Mouse (Mus musculus): ENCODE measurements at regions not wholly inside any gene's neighbourhood (a gene's known extent, or its start where the extent isn't known, plus 50 kb on each side); places are given as distances from the start of the nearest gene placed in this dataset.
A peak's percentile ranks its signal among the peaks of the same experiment; 100 is the strongest.

- no peak for DNase-seq (ENCODE audit: low spot score in 2 of 2)
Observed at GRCm38 (mm10) chr7:137882876-137883275, 445.5 kb downstream of the Glrx3 start.

GRCm38 (mm10) chr7:137883701-137884100 is 446.3 kb downstream of the Glrx3 start:
- no peak for DNase-seq (ENCODE audit: low spot score in 2 of 2)

- DNase-seq (ENCODE audit: low spot score in 2 of 2) = no peak
Observed at GRCm38 (mm10) chr7:137885146-137885545, 447.7 kb downstream of the Glrx3 start.

- no peak for DNase-seq (ENCODE audit: low spot score in 2 of 2)
Observed at GRCm38 (mm10) chr7:137888731-137889130, 451.3 kb downstream of the Glrx3 start.

- no peak for DNase-seq (ENCODE audit: low spot score in 2 of 2)
Observed at GRCm38 (mm10) chr7:137906424-137907060, 469.1 kb downstream of the Glrx3 start.

GRCm38 (mm10) chr7:137909456-137909855 is 472.0 kb downstream of the Glrx3 start:
- DNase-seq (ENCODE audit: low spot score in 2 of 2) = no peak

GRCm38 (mm10) chr7:137913551-137914105 is 476.2 kb downstream of the Glrx3 start:
- DNase-seq (ENCODE audit: low spot score in 2 of 2) = no peak

- DNase-seq (ENCODE audit: low spot score in 2 of 2) = no peak
Observed at GRCm38 (mm10) chr7:137914506-137914905, 477.1 kb downstream of the Glrx3 start.

- no peak for DNase-seq (ENCODE audit: low spot score in 2 of 2)
Observed at GRCm38 (mm10) chr7:137916351-137916750, 478.9 kb downstream of the Glrx3 start.

GRCm38 (mm10) chr7:137924464-137925167 is 472.9 kb downstream of the Tcerg1l start:
- DNase-seq (ENCODE audit: low spot score in 2 of 2) = peak; percentile 19 to 32

GRCm38 (mm10) chr7:137925656-137926055 is 471.9 kb downstream of the Tcerg1l start:
- DNase-seq (ENCODE audit: low spot score in 2 of 2) = no peak

- no peak for DNase-seq (ENCODE audit: low spot score in 2 of 2)
Observed at GRCm38 (mm10) chr7:137927371-137927770, 470.2 kb downstream of the Tcerg1l start.

- DNase-seq (ENCODE audit: low spot score in 2 of 2) = no peak
Observed at GRCm38 (mm10) chr7:137930200-137930599, 467.3 kb downstream of the Tcerg1l start.

- no peak for DNase-seq (ENCODE audit: low spot score in 2 of 2)
Observed at GRCm38 (mm10) chr7:137935896-137936295, 461.6 kb downstream of the Tcerg1l start.

GRCm38 (mm10) chr7:137939116-137939515 is 458.4 kb downstream of the Tcerg1l start:
- DNase-seq (ENCODE audit: low spot score in 2 of 2) = no peak

- DNase-seq (ENCODE audit: low spot score in 2 of 2) = no peak
Observed at GRCm38 (mm10) chr7:137940084-137940483, 457.4 kb downstream of the Tcerg1l start.

- DNase-seq (ENCODE audit: low spot score in 2 of 2) = no peak
Observed at GRCm38 (mm10) chr7:137944991-137945390, 452.5 kb downstream of the Tcerg1l start.

GRCm38 (mm10) chr7:137947424-137947823 is 450.1 kb downstream of the Tcerg1l start:
- DNase-seq (ENCODE audit: low spot score in 2 of 2) = no peak

- no peak for DNase-seq (ENCODE audit: low spot score in 2 of 2)
Observed at GRCm38 (mm10) chr7:137957354-137957753, 440.2 kb downstream of the Tcerg1l start.

- DNase-seq (ENCODE audit: low spot score in 2 of 2) = no peak
Observed at GRCm38 (mm10) chr7:137957848-137958247, 439.7 kb downstream of the Tcerg1l start.

GRCm38 (mm10) chr7:137963470-137964095 is 433.9 kb downstream of the Tcerg1l start:
- DNase-seq (ENCODE audit: low spot score in 2 of 2) = peak in 1 of 2 experiments; percentile 17

- no peak for DNase-seq (ENCODE audit: low spot score in 2 of 2)
Observed at GRCm38 (mm10) chr7:137974705-137975104, 422.8 kb downstream of the Tcerg1l start.

GRCm38 (mm10) chr7:137977527-137977926 is 420.0 kb downstream of the Tcerg1l start:
- DNase-seq (ENCODE audit: low spot score in 2 of 2) = no peak
